Mouse (Mus musculus) liver, adult 2 months (tissue): ENCODE measurements around the gene Sh2b3.

Experiments
- CTCF ChIP-seq: fragments of 200-500 bp; IDR thresholded peaks from 2 replicates; pipeline ENCODE4 v1.5.1; 2011; ENCODE audit warnings: low read depth, low read length, control low read depth
- POLR2A ChIP-seq: fragments of 200-500 bp; IDR thresholded peaks from 2 replicates; pipeline ENCODE4 v1.6.1; 2011; ENCODE audit warnings: low read length, control low read depth; ENCODE audit not compliant: insufficient read depth; ENCODE audit errors: extremely low read depth

DNA sequence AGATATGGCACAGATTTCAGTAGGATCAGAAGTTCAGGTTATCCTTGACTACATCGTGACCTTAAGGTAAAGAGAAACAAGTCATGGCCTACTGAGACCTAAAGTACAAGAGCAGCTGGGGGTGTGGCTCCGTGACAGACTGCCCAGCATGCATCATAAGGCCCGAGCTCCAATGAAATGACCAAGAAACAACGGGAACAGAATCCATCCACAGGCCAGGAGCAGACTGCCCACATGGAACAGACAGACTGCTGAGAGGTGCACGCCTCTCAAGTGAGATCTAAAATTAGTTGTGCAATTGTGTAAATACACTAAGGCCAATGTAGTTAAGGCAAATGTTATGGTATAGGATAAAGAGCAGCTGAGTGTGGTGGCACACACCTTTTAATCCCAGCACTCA, 15.9 kb downstream of the Sh2b3 start:
- TF ChIP-seq CTCF: no peak
- TF ChIP-seq POLR2A: no peak
